Mouse (Mus musculus): ENCODE data around the gene Syn3.
"Not testable (repeated sequence)": the region's sequence is repeated elsewhere in the genome, so short reads cannot be mapped to it uniquely, and the experiment has no call there.

Syn3 gene

GRCm38 (mm10) chr10:86468612-86469546 is 29.8 kb downstream of the Syn3 start:
- no peak for DNase-seq (ENCODE audit: low spot score in 2 of 2)

DNA sequence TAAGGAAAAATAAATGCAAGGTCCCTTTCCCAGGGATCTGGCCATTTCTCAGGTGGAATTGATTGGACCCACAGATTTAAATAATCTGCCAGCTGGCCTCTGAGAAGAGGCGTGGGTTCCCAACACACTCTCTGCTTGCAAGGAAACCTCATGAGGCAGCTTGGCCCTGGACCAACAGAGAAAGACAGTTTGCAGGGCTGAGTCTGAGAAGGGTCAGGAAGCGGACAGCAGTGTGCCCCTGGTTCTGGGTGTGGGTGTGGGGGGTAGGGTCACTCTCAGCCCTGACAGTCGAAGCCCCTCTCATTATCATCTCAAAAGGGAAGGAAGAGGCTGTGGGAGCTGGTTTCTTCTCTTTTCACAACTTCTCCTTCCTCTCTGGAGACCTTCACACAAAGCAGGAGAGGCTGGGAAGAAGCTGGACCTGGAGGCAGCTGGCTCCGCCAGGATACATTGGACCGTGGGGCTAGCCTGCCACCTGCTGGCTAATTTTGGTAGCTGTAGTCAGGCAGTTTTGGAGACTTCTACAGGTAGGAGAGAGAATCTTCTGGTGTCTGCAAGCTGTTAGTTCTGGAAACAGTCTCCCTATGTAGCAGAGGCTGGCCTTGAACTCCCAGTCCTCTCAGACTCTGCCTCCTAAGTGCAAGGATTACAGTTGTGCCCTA is 35.0 kb downstream of the Syn3 start:
- peak; percentile 86 to 90 for DNase-seq (ENCODE audit: low spot score in 2 of 2)

- DNase-seq (ENCODE audit: low spot score in 2 of 2): no peak
Observed at GRCm38 (mm10) chr10:86459643-86460042, 39.1 kb downstream of the Syn3 start.

DNA sequence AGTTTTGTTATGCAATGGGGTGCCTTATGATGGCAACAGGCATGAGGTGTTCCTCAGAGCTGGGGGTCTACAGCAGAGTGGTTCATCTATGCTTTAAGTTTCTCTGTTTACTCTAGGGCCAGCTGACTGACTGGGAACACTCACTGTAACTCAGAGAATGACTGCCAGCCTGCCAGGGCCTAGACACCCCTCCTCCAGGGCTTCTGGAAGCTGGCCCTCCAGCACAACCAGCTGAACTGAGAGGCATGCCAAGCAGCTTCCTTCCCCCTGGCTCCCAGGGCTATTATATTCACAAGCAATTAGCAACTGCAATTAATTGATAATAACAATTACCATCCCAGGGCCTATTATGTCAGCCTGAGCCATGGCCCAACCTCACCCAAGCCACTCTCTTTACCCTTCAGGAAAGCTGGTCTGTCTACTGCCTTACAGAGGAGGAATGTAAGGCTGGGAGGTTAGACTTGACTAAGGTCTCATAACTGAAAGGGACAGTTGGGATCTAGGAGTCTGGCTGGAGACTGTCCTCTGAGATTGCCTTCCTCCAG is 41.0 kb downstream of the Syn3 start:
- DNase-seq (ENCODE audit: low spot score in 2 of 2): peak in 1 of 2 experiments; percentile 32

GRCm38 (mm10) chr10:86457195-86457594 is 41.5 kb downstream of the Syn3 start:
- peak; percentile 25 to 39 for DNase-seq (ENCODE audit: low spot score in 2 of 2)

GRCm38 (mm10) chr10:86455296-86456055 is 43.2 kb downstream of the Syn3 start:
- no peak for DNase-seq (ENCODE audit: low spot score in 2 of 2)

GRCm38 (mm10) chr10:86452326-86452995 is 46.2 kb downstream of the Syn3 start:
- DNase-seq (ENCODE audit: low spot score in 2 of 2): peak in 1 of 2 experiments; percentile 41

DNA sequence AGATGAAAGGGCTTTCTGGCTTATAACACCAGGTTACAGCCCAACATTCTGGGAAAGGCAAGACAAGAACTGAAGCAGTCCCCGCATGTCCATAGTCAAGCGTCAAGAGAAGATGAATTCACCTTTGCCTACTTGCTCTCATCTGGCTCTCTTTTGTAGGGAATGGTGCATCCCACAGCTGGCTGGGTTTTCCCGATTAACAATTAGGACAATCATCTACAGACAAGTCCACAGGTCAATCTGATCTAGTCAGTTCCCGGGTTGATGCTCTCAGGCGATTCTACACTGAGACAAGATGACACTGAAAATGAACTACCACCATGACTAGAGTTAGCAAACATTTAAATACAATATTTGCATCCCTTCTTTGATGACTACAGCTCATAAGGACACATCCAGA is 47.4 kb downstream of the Syn3 start:
- DNase-seq (ENCODE audit: low spot score in 2 of 2): no peak

DNA sequence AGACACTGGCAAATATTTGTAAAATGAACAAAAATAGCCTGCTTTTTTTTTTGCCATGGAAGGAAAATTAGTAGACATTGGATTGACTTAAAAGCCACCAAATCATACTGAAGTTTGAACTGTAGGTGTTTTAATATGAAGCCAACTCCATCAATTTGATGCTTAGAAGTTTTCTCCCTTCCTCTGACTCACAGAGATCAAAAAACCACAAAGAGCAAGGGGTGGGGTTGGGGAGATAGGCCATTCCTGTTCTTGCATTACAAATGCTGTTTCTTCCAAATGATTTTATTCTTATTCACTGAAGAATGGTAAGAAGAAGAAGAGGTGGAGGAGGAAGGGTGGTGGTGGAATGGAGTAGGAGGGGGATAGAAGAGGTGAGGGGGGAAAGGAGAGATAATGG is 52.0 kb downstream of the Syn3 start:
- no peak for DNase-seq (ENCODE audit: low spot score in 2 of 2)

DNA sequence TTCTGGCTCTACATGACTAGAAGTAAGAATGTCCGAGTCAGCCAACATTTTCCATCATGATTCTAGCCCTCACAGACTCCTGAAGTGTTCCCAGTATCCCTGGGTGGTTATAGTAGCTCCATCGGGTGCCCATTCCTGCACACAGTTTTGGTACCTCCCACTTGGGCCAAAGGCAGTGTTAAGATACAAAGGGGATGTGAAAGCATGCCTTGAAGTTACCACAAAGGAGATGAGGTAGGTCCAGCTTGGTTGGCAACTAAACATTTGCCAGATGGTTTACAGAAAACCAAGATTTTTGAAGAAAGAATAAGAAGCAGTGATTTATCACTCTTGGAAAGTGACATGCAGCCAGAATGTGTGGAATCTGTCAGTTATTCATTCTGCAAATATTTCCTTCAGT is 53.5 kb downstream of the Syn3 start:
- no peak for DNase-seq (ENCODE audit: low spot score in 2 of 2)

GRCm38 (mm10) chr10:86444665-86445064 is 54.0 kb downstream of the Syn3 start:
- DNase-seq (ENCODE audit: low spot score in 2 of 2): no peak

DNA sequence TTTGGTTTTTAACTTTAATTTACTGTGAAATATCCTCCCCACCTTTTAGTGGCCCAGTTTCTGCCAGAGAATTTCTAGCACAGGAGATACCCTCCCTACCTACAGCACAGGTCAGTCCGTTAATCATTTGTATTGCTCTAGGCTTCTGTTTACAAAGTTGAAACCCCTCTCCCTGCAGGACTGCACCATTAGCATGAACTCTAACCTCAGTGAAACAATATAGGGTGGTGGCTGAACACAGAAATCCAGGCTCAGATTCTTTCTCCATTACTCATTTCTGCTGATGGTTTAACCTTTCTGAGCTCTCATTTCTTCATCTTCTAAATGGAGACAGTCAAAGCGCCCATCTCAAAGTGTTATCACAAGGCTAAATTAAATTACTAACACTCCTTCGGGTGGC is 56.9 kb downstream of the Syn3 start:
- DNase-seq (ENCODE audit: low spot score in 2 of 2): no peak

DNA sequence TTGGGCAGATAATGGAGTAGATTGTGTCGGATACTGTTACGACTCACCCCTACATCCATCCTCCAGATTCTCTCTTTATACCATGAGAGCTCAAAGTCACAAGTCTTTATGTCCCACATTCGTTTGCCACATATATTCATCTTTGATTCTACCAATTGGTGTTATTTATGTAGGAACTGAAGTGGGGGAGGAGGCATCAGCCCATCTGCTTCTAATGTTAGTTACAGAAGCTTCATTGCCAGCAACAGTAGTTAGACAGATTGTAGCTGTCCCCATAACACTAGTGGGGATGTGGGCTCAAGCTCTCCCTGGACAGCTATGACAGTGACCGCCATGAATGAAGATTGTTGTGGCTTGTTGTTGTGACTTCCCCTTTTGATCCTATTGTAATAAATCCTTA is 59.1 kb downstream of the Syn3 start:
- no peak for DNase-seq (ENCODE audit: low spot score in 2 of 2)

DNA sequence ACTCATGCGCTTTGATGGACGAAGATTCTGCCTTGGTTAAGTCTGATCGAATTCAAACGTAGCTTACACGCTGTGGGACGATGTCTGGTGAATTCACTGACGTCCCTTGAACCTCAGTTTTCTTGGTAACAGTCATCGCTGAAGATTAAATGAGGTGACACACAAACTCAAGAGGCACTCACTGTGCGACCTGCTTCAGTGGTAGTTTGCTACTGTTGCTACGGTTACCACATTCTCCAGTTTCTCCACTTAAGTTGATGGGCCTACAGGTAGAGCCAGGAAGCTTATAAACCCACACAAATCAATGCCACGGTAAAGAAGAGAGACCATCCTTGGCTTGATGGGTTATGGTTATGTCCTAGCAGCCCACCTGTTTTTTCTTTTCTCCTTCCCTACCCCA is 61.4 kb downstream of the Syn3 start:
- DNase-seq (ENCODE audit: low spot score in 2 of 2): no peak

- not testable (repeated sequence) for DNase-seq (ENCODE audit: low spot score in 2 of 2)
Observed at GRCm38 (mm10) chr10:86435006-86435405, 63.7 kb downstream of the Syn3 start.

DNA sequence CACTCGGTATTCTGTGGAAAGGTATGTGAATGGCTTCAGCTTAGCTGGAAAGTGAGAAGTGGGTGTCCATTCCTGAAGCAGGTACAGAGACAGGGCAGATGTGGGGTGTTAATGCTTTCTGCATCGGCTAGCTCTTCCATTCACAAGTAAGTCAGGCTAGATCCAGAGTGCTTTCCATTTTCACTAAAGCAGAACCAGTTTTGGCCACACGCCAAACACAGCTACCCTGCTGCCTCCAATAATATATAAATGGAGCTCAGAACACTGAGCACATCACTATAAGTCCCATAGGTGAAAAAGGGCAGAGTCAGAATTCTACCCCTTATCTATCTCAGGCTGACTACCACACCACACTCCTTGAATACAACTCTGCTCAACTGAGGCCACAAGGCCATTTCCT is 69.0 kb downstream of the Syn3 start:
- no peak for DNase-seq (ENCODE audit: low spot score in 2 of 2)

- DNase-seq (ENCODE audit: low spot score in 2 of 2): no peak
Observed at GRCm38 (mm10) chr10:86427956-86428355, 70.7 kb downstream of the Syn3 start.

DNA sequence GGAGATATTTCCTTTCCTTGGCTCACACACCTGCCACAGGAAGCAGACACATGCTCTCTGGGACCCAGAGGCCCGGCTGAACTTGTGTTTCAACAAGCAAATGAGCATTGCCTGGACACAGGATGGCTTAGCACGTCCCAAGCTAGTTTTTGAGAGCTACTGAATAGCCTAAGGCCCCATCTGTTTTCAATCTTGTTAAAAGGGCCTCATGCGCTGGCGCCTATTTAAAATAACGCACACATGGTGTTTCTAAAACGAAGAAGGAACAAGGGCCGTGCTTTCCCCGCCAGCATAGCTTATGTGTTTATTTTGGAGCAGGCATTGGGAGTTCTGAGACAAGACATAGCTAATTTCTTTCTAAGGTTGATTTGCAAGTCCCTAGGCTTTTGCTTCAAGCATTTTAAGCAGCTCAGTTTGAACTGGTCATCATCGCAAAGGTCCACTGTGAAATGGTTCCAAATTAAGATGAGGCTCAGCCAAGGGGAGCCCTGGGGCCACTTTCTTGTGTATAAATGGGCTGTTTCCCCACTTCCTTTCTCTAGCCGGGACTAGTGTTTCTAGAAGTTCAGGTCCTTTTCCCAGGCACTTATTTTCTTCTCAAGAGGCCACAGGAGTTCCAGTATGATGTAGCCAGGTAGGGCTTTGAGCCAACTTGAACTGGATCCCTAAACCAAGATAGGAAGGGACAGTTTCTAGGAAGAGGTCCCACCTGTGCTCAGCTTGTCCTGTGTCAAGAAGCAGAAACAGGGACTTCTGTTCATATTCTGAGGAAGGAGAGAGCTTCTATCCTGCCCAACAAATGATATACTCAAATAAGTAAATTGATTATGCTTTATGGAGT is 72.8 kb downstream of the Syn3 start:
- no peak for DNase-seq (ENCODE audit: low spot score in 2 of 2)

DNA sequence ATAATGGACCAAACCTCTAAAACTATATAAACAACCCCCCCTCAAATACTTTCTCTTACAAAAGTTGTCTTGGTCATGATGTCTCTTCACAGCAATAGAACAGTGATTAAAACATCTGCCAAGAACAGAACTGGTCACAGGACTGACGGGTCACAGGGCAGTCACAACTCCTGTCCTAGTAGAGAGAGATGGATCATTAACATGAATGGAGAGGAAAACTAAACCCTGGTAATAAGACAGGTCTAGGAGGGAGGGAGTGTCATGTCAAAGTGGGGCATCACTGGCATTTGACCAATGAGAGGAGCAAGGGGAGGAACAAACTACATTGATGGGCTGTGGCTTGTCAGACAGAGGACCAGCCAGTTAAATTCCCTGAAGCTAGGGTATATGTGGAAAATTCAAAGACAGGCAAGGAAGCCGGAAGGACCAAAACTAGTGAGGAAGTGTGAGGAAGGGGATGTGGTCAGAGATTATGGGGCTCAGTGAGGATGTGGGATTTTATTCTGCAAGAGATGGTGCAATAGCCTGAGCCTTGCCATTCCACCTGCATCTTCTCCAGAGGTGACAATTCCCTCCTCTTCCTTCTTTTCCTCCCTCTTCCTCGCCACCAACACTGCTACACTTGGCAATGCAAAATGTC is 76.8 kb downstream of the Syn3 start:
- no peak for DNase-seq (ENCODE audit: low spot score in 2 of 2)

- peak in 1 of 2 experiments; percentile 32 for DNase-seq (ENCODE audit: low spot score in 2 of 2)
Observed at GRCm38 (mm10) chr10:86418931-86419330, 79.8 kb downstream of the Syn3 start.

Data from cerebellum, postnatal 4 days (tissue).